Mouse (Mus musculus) neural tube, embryonic 12.5 days (tissue): ENCODE measurements around the gene Inhbc. TPM values are rescaled to one million over a fixed set of nuclear protein-coding genes. Genes with fewer than 3 reads are reported as not detected.

Experiments
- ATAC-seq: fragments of 200-750 bp; cut with Nextera tagmentation; 2 replicates; pipeline ENCODE4 v1.8.0; 2017; ENCODE audit warnings: low read depth, mild to moderate bottlenecking, moderate TSS enrichment, moderate library complexity; ENCODE audit not compliant: low FRiP score
- H3K27ac ChIP-seq: fragments of 300-500 bp; sonication (generic); 2 replicates; pipeline ENCODE4 v1.5.1; 2016
- H3K27me3 ChIP-seq: fragments of 300-500 bp; sonication (generic); replicated peaks from 2 replicates; pipeline ENCODE4 v1.6.1; 2016; ENCODE audit warnings: mild to moderate bottlenecking
- H3K36me3 ChIP-seq: fragments of 300-500 bp; sonication (generic); 2 replicates; pipeline ENCODE4 v1.6.1; 2016; ENCODE audit warnings: mild to moderate bottlenecking
- H3K4me1 ChIP-seq: fragments of 300-500 bp; sonication (generic); 2 replicates; pipeline ENCODE4 v1.6.1; 2016
- H3K4me2 ChIP-seq: fragments of 300-500 bp; sonication (generic); replicated peaks from 2 replicates; pipeline ENCODE4 v1.6.1; 2016; ENCODE audit warnings: mild to moderate bottlenecking
- H3K4me3 ChIP-seq: fragments of 300-500 bp; sonication (generic); 2 replicates; pipeline ENCODE4 v1.5.1; 2016
- H3K9ac ChIP-seq: fragments of 300-500 bp; sonication (generic); 2 replicates; pipeline ENCODE4 v1.6.1; 2016; ENCODE audit warnings: mild to moderate bottlenecking
- H3K9me3 ChIP-seq: fragments of 300-500 bp; sonication (generic); 2 replicates; pipeline ENCODE4 v1.6.1; 2016; ENCODE audit warnings: mild to moderate bottlenecking
- WGBS: fragments of 180-500 bp; shearing (Covaris S2); methylation state at CpG from one replicate; pipeline ENCODE4 v1.1.7; 2016; 5-methylcytosine and 5-hydroxymethylcytosine counted together
- polyA plus RNA-seq: library from polyadenylated mRNA; unstranded; fragments of >200 nt; fragmentation: Nextera tagmentation; extraction: Ambion mirVana; gene quantifications from 2 replicates; pipeline ENCODE4 v1.2.1, GENCODE M21; 2016

Gene Inhbc
- polyA plus RNA-seq, 1 experiment from 2014 or later: not detected

DNA sequence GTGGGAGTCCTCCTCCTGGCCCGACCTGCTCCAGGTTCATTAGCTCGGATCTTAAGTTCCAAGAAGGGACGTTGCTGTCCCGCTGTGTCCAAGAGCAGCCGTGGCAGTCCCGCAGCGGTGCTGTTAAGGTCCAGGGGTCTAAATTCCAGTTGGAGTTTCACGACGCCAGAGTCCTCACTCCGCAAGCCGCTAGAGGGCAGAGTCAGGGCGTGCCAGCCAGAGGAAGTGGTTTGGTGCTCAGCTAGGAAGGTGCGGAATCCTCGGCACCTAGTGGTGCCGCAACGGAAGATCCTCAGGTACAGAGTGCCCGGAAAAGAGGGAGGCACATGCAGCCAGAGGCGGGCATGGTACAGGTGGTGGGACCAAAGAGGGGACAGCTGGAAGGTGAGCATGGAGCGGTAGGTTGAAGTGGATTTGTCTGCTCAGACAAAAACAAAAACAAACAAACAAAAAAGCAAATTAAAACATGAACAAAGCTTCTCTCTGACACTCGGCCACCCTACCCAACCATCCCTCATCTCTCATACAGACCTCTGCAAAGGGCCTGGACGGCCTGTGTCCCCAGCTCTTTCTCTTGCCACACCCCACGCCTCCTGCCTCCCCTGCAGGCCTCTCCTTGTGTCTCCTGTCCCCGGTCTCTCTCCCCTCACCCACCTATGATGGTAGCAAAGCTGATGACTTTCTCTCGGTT is 19.5 kb downstream of the Inhbc start:
- H3K4me2 ChIP-seq: peak overlapping the region; percentile 47
- H3K36me3 ChIP-seq: no peaks in the 10 kb centered on the region
- ATAC-seq: peak; percentile 73
- no peak overlapping the region for H3K4me3 ChIP-seq
- WGBS: 14% methylated on average over 24 of the region's 24 CpGs
- H3K9ac ChIP-seq: no peak overlapping the region
- no peak overlapping the region for H3K27ac ChIP-seq
- 0 out of 2 replicates have a peak, but pooled peaks cover 5% of the 10 kb centered on the region for H3K27me3 ChIP-seq
- peaks cover 5% of the 10 kb centered on the region; the same call in 1 of the 2 replicates for H3K4me1 ChIP-seq
- no peaks in the 10 kb centered on the region for H3K9me3 ChIP-seq

- Histone ChIP-seq H3K4me2 (no peak overlapping the region), H3K4me1 (peaks cover 5% of the 10 kb centered on the region; the same call in 1 of the 2 replicates), H3K36me3 (no peaks in the 10 kb centered on the region), H3K9me3 (no peaks in the 10 kb centered on the region), H3K4me3 (no peak overlapping the region), H3K27me3 (0 out of 2 replicates have a peak, but pooled peaks cover 5% of the 10 kb centered on the region), H3K27ac (no peak overlapping the region), H3K9ac (no peak overlapping the region)
- no peak for ATAC-seq
- WGBS: 78% methylated on average over 8 of the region's 8 CpGs
Observed at GRCm38 (mm10) chr10:127349810-127350209, 20.4 kb downstream of the Inhbc start.

DNA sequence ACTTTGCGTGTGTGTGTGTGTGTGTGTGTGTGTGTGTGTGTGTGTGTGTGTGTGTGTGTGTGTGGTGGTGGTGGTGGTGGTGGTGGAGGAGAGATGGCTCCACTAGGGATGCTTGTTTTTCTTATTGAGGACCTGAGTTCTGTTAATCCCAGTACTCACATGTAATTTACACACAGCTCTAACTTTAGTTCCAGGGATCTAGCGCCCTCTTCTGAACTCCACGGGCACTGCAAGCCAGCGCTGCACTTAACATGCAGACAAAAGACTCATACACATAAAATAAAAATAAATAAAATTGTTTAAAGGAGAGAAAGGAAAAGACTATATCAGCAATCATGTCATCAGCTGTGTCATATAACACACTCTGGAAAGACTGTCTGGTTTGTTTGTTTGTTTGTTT is 21.3 kb downstream of the Inhbc start:
- H3K4me1 ChIP-seq: peaks cover 5% of the 10 kb centered on the region; the same call in 1 of the 2 replicates
- no peak overlapping the region for H3K27ac ChIP-seq
- no peak for ATAC-seq
- H3K27me3 ChIP-seq: 0 out of 2 replicates have a peak, but pooled peaks cover 5% of the 10 kb centered on the region
- 79% methylated on average over 4 of the region's 4 CpGs for whole genome bisulfite sequencing
- no peak overlapping the region for H3K4me2 ChIP-seq
- no peak overlapping the region for H3K9ac ChIP-seq
- no peaks in the 10 kb centered on the region for H3K36me3 ChIP-seq
- H3K4me3 ChIP-seq: no peak overlapping the region
- H3K9me3 ChIP-seq: no peaks in the 10 kb centered on the region

DNA sequence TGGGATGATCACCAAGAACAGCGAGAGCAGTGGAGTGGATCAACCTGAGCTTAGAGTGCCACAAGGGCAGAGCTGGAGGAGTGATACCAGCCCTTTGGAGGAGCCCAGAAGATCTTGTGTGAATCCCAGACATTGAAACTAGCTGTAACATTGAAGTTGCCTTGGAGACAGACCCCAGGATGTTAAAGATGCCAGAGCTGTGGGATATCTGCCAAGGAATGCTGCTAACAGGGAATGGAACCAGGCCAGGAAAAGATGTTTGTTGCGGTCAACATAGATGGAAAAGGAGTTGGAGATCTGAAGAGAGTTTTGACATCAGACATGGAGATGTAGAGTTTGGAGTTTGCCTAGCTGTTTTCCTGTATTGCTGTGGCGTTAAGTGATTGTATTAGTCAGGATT is 24.1 kb downstream of the Inhbc start:
- no peak overlapping the region for H3K4me3 ChIP-seq
- H3K27me3 ChIP-seq: peaks cover 13% of the 10 kb centered on the region
- H3K9ac ChIP-seq: no peak overlapping the region
- H3K4me2 ChIP-seq: no peak overlapping the region
- ATAC-seq: no peak
- H3K36me3 ChIP-seq: no peaks in the 10 kb centered on the region
- peaks cover 18% of the 10 kb centered on the region for H3K4me1 ChIP-seq
- 88% methylated on average over 3 of the region's 3 CpGs for WGBS
- H3K9me3 ChIP-seq: no peaks in the 10 kb centered on the region
- H3K27ac ChIP-seq: no peak overlapping the region

GRCm38 (mm10) chr10:127343029-127343428 is 27.2 kb downstream of the Inhbc start:
- 71% methylated on average over 3 of the region's 3 CpGs for WGBS

DNA sequence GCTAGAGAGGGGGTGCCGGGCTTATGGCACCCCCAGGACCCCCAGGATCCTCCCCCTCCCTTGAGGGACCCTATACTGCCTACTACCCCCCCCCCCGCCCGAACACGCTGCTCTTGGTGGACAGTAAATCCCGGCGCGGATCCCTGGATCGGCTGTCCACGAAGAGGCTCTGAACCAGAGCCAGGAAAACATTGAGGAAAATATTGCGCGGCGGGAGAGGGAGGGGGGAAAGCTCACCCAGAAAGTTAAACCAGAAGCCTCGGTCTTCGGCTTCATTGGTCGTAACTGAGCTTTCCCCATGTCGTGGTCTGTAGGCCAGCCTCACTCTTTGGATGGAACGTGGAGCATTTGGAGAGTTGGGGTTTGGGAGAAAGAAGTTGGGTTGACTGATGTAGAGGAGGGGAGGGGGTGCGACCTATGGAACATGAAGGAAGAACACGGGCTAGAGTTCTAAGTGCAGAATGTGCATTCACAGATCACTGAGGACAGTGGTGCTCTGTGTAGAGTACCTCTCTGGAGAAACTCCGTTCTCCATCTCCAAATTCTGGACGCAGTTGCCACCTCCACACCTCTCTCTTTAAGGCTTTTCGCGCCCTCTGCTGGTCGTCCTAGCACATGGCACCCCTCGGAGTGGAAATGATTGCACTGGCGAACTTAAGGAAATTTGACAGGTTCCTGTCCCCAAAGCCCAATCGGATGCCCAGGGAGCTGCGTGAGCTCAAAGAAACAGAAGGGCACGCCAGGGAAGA is 28.2 kb downstream of the Inhbc start, which contains the start of gene Gli1:
Gene Gli1 (minus strand): TSS at position 84 of the 749 bp plus-strand sequence.
- Histone ChIP-seq H3K9ac (peak within 1 kb of the TSS; percentile 39; the same call in 1 of the 2 replicates), H3K27me3 (peaks cover 24% of the 10 kb centered on the region), H3K27ac (no peak within 1 kb of the TSS), H3K4me2 (peak within 1 kb of the TSS; percentile 78), H3K9me3 (no peaks in the 10 kb centered on the region), H3K4me3 (peak within 1 kb of the TSS; percentile 39), H3K36me3 (no peaks in the 10 kb centered on the region), H3K4me1 (peaks cover 39% of the 10 kb centered on the region)
- under 1% methylated on average over 29 of the region's 29 CpGs for WGBS
- peak; percentile 42 for ATAC-seq

More at GRCm38 (mm10) chr10:127343029-127343428, 27.2 kb downstream of the Inhbc start:
- H3K36me3 ChIP-seq: no peaks in the 10 kb centered on the region
- ATAC-seq: no peak
- peaks cover 24% of the 10 kb centered on the region for H3K27me3 ChIP-seq
- H3K4me3 ChIP-seq: no peak overlapping the region
- H3K4me2 ChIP-seq: no peak overlapping the region
- no peak overlapping the region for H3K9ac ChIP-seq
- no peaks in the 10 kb centered on the region for H3K9me3 ChIP-seq
- no peak overlapping the region for H3K27ac ChIP-seq
- H3K4me1 ChIP-seq: peaks cover 39% of the 10 kb centered on the region

- Histone ChIP-seq H3K4me2 (peak overlapping the region; percentile 78), H3K4me3 (peak overlapping the region; percentile 39), H3K27me3 (peaks cover 24% of the 10 kb centered on the region), H3K9me3 (no peaks in the 10 kb centered on the region), H3K36me3 (no peaks in the 10 kb centered on the region), H3K4me1 (peaks cover 39% of the 10 kb centered on the region), H3K9ac (peak overlapping the region; percentile 39; the same call in 1 of the 2 replicates), H3K27ac (no peak overlapping the region)
- WGBS: under 1% methylated on average over 9 of the region's 11 CpGs
- no peak for ATAC-seq
Observed at GRCm38 (mm10) chr10:127341360-127341690, 28.9 kb downstream of the Inhbc start.

DNA sequence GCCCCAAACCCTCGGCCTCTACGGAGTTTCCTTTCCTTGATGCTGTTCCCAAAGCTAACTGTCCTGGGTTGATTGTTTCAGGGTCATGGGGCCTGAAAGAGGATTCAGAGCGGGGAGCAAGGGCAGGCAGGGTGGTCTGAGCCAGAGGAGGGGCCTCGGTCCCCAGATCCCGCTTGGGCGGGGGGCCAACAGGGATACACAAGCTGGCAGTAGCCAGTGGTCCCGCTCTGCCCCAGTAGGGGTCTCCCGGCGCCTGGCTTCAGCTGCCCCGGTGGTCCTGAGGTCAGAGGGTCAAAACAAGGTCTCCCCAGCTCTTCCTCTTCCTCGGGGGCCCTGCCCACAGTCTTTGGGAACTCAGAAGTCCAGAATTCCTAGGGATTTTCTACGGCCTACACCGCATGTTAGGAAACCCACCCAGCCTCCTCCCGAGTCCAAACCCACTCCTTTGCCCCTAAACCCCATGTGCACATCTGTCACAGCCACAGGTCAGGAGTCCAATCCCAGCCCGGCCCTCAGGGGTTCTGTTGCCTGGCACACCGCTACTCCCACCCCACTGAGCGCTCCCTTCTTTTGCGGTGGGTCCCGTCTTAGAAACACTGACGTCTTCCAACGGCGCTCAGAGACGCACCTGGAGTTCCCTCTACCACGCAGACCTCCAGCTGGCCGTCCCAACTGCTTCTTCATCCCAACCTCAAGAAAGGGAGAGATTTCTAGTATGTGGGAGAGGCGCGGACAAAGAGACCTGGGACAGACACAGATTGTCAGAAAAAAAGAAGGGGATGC is 29.5 kb downstream of the Inhbc start:
- peak overlapping the region; percentile 78 for H3K4me2 ChIP-seq
- peaks cover 39% of the 10 kb centered on the region for H3K4me1 ChIP-seq
- H3K9ac ChIP-seq: peak overlapping the region; percentile 35; the same call in 1 of the 2 replicates
- no peaks in the 10 kb centered on the region for H3K36me3 ChIP-seq
- under 1% methylated on average over 27 of the region's 27 CpGs for WGBS
- ATAC-seq: 0 out of 2 replicates have a peak, but pooled peaks have one; percentile 2
- H3K27me3 ChIP-seq: peaks cover 24% of the 10 kb centered on the region
- H3K9me3 ChIP-seq: no peaks in the 10 kb centered on the region
- 0 out of 2 replicates have a peak overlapping the region, but pooled peaks have one; percentile 4 for H3K27ac ChIP-seq
- H3K4me3 ChIP-seq: peak overlapping the region; percentile 39

DNA sequence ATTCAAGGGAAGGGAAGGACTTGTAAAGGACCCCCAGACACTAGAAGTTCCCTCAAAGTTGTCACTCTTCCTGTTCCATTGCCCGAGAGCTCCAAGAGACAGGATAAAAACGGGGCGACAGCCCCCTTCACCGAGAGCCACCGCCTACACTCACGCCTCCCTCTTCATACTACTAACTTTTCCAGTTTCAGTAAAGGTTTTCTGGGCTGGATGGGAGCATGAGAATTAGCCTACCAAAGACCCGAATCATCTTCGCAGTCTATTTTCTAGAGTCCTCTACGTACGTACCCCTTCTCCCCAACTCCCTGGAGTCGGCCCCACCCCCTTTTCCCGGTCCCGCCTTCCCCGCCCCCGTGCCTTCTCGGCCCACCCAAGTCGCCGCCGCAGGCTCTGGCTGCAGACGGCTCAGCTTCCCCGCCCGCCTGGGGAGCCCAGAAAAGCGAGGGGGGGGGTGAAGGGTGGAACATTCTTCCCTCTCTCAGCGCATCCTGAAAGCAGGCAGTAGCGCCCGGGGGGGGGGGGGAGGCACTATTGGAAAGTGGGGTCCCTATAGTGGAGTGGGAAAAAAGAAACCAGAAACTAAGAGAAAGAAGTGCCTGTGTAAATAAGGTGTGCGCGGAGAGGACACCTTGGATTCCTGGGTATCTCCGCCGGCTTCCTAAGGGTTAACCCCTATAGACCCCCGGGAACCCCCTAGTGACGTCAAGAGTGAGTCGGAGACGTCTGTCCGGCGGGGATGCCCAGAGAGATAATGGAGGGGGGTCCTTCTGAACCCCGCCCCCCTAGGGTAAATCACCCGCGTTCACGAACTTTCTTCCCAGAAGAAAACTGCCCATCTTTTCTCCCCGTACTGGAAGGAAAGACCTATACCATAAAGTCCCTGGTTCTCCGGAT is 30.3 kb downstream of the Inhbc start:
- under 1% methylated on average over 42 of the region's 42 CpGs for WGBS
- ATAC-seq: peak; percentile 18; the same call in 1 of the 2 replicates
- H3K36me3 ChIP-seq: no peaks in the 10 kb centered on the region

GRCm38 (mm10) chr10:127338930-127339682 is 31.1 kb downstream of the Inhbc start:
- peak overlapping the region; percentile 39 for H3K4me3 ChIP-seq
- ATAC-seq: peak; percentile 59
- H3K27ac ChIP-seq: no peak overlapping the region
- H3K4me1 ChIP-seq: peaks cover 39% of the 10 kb centered on the region
- H3K9ac ChIP-seq: peak overlapping the region; percentile 35
- no peaks in the 10 kb centered on the region for H3K9me3 ChIP-seq
- no peaks in the 10 kb centered on the region for H3K36me3 ChIP-seq
- under 1% methylated on average over 31 of the region's 31 CpGs for WGBS
- peak overlapping the region; percentile 78 for H3K4me2 ChIP-seq
- peaks cover 24% of the 10 kb centered on the region for H3K27me3 ChIP-seq

More for the DNA sequence above, 30.3 kb downstream of the Inhbc start:
- 0 out of 2 replicates have a peak overlapping the region, but pooled peaks have one; percentile 4 for H3K27ac ChIP-seq
- H3K27me3 ChIP-seq: peaks cover 24% of the 10 kb centered on the region
- H3K9me3 ChIP-seq: no peaks in the 10 kb centered on the region
- peaks cover 39% of the 10 kb centered on the region for H3K4me1 ChIP-seq
- peak overlapping the region; percentile 78 for H3K4me2 ChIP-seq
- peak overlapping the region; percentile 39 for H3K4me3 ChIP-seq
- H3K9ac ChIP-seq: peak overlapping the region; percentile 35
